Mouse (Mus musculus) frontal cortex, postnatal 14 days (tissue): ENCODE data around the gene Sez6.

Source experiments
- DNase-seq, 2 experiments: peaks; one replicate each; pipeline ENCODE4 v3.0.0; 2022; ENCODE audit warnings: low spot score in 2 of 2

The Sez6 gene

DNA sequence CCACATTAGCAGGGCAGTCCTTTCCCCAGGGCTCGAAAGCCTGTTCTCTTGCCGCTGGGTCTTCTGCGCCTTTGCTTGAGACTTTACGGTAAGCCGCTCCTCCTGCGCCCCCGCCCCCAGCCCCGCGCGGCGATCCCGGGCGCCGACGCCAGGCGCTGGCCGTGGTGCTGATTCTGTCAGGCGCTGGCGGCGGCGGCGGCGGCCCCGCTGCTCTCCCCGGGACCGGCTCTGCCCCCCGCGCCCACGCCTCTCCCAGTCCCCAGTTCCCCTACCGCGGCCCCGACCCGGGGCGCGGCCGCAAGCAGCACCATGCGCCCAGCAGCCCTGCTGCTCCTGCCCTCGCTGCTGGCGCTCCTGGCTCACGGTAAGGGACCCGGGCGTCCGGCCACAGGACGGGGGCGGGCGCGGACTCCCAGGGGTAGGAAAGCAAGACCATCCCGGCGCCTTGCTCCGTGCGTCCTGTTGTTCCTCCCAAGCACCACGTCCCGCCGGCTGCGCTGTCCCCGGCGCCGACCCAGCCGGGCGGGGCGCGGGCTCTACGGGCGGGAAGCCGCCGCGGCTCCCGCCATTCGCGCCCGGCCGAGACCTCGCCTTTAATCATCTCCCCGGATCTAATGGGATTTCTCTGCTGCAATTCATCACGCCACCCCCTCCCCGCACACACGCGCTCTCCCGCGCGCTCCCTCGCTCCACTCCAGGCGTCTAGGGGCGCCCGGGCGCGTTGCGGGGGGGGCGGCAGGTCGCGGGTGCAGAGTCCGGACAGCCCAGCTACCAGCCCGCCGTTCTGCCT lies at the start of gene Sez6:
Gene Sez6 (plus strand): TSS at position 50 of the 790 bp plus-strand sequence.
- DNase-seq, result peak; percentile 73 to 80

DNA sequence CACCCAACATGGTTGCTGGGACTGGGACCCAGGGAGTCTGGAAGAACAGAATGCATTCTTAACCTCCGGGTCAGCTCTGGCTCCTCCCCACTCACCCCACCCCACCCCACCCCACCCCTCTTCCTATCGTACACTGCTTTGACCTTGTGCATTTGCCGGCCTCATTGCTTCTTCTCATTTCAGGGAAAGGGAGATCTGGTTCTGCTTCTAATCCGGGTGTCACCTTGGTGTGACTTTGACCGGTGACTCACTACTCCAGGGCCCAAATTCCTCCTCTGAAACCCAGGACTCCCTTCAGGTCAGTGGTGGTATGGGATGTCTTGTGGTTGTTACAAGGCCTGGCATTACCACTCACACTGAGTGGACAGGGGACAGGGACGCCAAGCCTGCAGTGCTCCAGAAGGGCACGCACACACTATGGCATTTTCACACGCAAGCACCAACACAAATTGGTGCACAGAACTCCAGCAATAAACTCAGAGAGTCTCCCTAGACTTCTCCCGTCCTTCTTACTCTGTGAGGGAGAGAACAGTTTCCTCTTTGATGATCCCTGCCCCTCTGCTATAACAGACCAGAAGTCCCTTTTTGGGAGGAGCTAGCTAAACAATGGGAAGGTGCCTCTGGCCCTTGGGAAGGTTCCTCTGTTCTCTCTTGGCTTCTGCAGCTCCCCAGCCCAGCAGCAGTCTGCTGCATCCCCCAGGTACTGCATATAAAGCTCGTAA lies 45.9 kb upstream of the Sez6 start:
- no peak for DNase-seq

DNA sequence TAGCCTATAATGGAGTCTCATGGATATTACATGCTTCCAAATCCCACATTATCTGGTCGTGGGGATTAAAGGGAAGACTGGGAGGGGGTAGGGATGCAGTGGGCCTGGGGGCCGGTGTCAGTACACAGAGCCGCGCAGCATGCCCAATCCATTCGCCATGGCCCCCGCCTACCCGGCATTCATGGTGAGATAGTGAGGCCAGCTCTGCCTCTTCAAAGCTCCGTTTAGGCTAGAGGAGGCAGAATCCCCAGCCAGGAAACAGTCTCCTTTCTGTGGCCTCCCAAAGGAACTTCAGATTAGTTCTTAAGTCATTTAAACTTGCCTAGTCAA lies 45.4 kb upstream of the Sez6 start:
- DNase-seq, result no peak

DNA sequence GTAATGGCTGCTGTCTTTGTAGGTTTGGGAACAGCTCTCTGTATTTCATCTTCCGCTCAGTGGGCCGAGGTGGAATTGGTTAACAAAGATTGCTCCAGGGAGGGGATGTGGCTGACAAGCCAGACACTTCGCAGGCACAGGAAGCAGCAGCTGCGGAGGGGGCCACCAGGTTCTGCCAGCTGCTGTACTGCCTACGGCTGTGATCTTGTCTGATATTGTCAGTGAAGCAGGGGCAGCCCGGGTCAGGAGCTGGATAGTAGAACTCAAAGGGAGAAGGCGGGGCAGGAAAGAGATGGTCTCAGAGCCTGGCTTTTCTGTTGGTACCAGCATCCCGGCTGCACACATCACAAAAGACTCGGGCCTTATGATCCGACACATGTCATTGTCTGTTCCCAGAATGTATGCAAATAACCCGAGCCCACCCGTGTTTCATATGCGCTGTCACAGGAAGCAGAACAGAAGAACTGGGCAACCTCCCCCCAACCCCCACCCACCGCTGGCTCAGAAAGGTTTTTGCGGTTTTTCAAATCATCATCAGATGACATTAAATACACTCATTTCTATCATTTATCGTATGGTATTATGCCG lies 43.1 kb upstream of the Sez6 start:
- peak in 1 of 2 experiments; percentile 69 for DNase-seq

DNA sequence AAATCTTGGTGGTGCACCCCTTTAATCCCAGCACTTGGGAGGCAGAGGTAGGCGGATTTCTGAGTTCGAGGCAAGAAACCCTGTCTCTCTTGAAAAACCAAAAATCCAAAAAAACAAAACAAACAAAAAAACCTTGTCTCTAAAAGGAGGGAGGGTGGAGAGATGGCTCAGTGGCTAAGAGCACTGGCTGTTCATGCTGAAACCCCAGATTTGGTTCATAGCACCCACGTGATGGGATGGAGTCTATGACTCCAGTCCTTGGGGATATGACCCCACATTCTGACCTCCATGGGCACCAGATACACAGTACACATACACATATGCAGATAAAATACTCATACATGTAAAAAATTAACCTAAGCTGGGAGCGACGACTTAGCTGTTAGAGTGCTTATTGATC lies 41.8 kb upstream of the Sez6 start:
- DNase-seq, result no peak

DNA sequence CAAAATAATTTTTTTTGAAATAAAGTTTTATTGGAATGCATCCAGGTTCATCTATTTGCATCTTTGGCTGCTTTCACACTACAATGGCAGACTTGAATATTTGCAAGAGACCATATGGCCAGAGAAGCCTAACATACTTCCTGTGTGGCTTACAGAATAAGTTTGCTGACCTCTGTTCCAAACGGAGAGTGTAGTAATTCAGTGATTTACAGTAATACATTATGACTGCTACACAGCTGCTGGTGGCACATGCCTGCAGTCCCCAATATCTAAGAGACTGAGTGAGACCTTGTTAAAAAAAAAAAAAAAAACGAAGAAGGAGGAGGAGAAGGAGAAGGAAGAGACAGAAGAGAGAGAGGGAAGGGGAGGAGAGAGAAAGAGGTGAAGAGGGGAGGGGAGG lies 41.1 kb upstream of the Sez6 start:
- no peak for DNase-seq

DNA sequence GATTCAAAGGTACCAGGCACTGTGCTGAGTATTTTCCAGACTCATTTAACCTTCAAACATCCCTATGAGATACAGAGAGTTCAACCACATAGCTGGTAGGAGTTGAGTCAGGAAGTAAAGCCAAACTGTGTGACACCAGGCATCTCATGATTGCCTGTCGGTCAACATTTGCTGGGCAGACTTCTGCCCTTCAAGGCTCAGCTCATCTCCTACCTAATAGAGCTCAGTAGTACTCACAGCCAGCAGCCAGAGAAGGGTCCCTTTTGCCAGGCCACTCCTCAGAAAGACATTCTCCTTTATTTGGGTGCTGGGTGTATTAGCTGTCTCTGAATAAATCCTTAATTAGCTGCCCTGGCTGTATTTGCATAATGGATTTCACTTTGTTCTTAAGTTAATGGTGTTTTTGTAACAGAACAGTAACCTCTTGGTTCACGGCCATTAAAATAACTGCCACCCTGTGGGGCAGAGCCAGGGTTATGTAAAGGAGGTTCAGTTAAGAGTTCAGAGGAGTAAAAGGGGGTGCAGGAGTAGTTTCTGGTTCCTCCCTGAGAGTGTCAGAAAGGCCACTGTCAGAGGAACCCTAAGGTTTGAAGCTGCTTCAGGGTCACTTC lies 39.8 kb upstream of the Sez6 start:
- DNase-seq, result no peak

DNA sequence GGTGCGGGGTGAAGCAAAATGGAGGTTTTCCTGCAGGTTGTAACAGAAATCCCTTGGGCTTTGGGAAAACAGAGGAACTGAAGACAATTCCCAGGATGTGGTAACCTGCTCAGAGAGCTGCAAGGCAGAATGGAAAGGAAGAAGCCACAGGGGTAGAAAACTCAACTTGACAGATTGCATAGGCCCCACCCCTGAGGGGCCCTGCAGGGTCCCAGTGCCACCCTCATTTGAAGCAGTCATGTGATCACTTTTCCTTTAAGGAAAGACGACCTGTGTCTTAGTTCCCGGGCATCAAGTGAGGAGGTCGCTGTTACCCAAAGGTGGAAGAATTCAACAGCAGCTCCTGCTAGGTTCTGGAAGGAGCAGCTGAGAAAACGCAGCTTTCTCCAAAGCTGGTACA lies 37.7 kb upstream of the Sez6 start:
- DNase-seq, result no peak

DNA sequence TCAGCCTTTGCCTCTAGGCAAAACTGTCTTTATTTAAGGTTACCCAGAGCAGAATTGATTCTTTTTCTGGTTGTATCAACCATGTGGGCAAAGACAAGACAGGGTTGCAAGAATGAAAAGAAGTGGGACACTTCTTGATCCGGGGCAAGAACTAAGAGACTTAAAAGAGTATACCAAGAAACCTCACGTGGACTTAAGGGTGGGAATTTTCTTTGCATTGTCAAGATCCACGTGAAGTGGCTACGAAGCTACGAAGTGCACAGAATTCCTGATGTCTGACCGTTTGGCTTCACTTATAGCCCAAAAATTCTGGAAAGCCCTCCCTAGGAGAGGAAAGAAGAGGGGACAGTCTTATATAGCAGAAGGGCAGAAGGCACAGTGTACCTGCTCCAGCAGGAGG lies 37.3 kb upstream of the Sez6 start:
- no peak for DNase-seq

DNA sequence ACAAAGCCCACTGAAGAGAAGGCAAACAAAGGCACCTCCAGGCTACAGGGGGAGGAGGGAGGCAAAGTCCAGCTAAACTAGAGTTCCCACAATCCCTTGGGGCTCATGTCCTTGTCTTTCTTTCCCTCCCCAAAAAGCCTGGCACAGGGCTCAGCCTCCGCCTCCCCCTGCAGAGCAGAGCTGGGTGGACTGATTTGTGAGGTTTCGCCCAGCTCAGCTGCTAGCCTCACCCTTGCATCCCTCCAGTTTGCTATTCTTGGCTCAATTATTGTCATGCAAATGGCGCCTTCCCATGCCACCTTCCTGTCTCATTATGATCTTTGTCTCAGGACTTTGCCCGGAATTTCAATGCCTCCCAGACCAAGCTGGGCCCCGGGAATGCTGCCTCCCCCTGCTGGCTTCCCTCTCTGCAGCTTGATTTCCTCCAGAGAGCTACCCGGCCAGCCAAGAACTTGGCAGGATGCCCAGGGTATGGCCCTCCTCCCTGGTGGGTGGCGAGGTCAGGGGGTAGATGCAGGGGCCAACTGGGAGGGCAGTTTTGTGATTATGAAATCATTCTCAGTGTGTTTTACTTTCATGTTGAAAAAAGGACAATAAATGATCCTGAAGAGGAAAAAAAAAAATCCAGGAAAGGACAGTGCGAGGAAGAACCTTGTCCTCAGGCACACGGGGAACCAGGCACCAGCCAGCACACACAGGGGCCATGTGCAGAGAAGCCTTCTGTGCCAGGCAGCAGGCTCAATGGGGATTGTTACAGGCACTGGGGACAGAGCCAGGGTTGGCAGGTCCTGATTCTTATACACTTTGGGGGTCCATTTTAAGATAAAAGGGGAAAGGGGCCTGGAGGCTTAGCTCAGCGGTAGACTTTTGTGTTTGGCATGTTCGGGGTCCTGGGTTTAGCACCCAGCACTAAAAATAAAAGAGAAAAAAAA lies 36.5 kb upstream of the Sez6 start, which contains the start of gene Pipox:
Gene Pipox (minus strand): TSS at position 310 of the 932 bp plus-strand sequence.
- DNase-seq, result peak; percentile 70 to 82

DNA sequence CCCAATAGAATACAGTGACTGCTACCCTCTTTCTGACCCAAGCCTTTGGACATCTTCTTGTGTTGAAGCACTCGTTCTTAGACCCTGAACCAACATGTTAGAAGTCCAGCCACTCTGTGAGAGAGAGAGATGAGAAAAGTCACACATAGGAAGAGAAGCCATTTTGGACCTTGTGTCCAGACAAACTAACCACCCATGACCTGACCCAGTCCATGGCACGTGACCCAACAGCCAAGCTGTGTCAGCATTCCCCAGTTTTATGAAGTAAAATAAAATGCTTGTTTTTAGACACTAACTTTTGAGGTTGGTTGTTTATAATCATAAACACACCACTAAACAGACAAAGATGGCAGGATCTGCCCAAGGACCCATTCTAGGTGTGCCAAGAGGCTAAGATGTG lies 35.6 kb upstream of the Sez6 start:
- no peak for DNase-seq

DNA sequence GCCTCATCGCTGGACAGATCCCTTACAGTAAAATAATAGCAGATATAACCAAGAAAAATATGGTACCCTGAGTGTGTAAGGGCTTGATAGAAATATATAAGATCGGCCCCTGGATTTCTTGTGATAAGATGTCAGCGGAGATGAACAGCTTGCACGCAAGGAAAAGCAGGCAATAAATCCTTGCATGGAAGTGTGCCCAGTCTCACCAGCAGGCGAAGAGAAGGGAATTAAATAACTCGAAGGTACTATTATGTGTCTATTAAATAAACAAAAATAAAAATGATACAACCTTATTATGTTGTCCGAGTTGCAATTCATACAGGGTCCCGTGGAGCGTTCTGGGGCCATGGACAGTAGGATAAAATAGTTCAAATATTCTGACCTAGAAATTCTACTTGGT lies 34.6 kb upstream of the Sez6 start:
- no peak for DNase-seq

DNA sequence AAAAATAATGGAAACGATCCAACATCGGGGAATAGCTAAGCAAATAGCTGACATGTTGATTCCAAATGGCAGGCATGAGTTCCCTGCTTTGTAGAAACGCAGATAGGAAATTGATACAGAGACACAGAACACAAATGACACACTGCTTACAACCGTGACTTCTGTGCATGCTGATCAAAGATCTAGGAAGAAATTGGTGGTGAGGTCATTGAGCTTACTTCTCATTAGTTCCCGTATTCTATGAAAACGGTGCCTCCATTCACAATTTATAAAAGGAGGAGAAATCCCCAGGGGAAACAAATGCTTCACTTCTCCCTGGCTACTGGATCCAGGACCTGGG lies 34.1 kb upstream of the Sez6 start:
- no peak for DNase-seq

DNA sequence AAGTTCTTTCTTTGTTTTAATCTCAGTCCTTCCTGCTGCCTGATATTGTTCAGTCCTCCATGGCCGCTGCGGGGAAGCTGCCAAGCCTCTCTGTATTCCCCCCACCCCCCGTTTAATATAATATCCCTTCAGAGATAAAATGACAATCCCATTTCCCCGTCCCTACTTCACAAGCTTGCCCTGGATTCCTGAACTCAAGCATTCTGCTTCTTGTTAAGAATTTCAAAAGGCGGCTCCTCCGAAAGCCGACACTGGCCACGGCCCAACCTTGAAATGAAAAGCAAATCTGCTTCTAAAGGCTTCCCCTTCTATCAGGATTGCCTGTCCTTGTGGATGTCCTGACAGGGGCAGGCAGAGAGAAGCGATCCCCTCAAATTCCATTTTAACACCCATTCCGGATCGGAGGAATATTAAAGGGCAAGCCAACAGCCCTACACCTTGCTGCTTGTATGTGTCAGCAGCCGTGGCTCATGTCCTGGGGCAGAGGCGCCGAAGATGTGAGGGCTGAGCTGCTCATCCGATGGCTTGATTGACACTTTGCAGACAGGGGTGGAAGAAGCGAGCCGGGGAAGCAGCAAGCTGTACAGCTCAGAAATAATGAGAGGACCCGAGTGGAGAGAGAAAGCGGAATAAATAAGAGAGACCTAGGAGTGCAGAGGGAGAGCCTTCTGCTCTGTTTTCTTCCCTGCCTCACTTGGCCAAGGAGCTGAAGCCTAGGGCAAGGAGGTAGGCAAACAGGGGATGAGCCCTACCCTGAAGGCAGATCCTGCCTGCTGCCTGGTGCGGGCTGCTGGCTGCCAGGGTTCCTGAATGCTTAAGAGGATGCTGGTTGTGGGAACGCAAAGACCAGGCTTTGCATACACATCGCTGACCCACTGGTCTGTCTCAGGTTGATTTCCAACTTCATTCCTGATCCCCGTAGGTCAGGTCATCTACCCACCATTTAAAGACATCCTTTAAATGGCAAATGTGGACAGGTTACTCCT lies 33.5 kb upstream of the Sez6 start:
- no peak for DNase-seq

DNA sequence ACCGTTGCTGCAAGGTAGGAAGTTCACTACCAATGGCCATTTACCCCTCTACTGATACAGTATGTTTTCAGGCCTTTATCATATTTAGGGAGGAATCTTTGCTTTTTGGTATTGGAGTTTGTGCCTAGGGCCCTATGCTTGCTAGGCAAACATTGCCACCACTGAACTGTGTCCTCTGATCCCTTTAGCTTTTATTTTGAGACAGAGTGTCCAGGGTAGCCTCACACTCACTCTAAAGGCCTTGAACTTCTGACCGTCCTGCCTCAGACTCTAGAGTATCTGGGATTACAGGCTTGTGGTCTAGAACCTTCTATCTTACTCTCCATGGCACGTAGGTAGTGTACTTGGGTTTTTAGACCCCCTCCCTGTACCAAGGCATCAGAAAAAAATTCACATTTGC lies 30.4 kb upstream of the Sez6 start:
- no peak for DNase-seq

DNA sequence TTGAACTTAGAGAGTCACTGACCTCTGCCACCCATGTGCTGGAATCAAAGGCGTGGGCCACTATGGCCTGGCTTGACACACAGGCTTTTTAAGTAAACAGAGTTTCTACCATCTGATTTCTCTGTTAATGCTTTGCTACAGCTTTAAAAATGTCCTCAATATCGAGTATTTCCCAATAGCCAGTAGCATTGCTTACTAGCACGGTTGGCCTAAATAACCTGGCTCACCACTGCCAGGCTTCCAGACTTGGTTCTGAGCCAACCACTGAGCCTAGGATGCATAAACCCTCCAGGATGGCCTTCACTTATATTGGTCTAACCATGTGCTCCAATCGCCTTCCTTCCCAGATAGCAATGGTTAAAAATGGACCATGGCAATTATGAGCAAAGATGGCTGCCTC lies 29.9 kb upstream of the Sez6 start:
- DNase-seq, result no peak

DNA sequence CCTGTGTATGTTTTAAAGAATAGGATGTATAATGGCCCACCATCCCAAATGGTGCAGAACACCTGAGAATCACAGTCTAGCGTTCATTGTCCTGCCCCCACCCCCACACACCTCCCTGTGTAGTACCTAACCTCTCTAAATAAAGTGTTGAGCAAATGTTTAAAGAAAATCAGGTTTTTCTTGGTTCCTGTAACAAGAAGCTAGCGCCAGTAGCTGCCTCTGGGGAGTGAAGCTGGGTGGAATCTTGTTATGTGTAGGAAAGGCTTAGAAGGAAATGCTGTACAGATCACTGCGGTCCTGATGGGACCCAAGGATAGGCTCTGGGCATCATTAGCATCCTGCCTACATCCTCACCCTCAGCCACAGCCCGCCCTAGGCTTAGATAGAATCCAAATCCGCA lies 29.2 kb upstream of the Sez6 start:
- no peak for DNase-seq

DNA sequence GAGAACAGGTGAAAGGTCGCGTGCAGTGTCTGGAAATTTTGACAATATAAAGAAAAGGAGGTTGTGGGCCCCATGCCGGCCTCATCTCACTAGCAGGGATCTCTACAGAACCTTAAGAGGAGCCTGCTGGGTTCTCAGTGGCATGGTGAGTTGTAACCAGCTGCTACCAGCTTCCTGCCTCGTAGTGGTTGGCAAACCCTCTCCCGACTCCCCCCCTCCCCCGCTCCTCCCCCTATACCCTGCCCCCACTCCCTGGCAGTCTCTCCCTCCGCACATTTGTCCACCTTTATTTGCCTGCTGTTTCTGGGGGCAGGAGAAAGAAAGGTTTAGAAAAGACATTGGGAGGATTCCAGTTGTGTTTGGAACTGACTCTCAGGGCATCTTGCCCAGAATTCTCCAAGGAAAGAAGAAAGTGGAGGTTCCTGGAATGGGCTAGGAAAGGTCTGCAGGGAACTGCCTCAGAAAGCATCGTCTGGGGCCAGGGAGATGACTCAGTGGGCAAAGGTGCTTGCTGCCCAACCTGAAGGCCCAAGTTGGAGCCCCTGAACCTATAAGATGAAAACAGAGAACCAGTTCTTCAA lies 28.7 kb upstream of the Sez6 start:
- DNase-seq, result no peak

DNA sequence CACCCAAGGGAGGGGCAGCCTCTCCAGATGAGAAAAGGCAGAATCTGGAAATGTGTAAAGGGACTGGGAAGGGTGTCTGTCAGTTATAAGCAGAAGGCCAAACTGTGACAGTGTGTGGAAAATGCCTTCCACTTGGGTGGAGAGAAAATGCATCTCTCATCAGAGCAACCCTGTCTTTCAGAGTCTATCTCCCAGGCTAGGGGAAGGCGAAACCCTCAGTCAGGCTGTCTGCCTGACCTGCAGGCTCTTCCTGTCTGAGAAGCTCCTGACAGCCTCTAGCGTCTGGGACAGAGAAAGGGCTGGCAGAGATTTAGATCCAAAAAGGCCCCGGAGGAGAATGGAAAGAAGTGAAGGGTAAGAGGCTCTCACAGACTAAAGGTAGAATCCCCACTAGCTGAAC lies 26.8 kb upstream of the Sez6 start:
- no peak for DNase-seq

DNA sequence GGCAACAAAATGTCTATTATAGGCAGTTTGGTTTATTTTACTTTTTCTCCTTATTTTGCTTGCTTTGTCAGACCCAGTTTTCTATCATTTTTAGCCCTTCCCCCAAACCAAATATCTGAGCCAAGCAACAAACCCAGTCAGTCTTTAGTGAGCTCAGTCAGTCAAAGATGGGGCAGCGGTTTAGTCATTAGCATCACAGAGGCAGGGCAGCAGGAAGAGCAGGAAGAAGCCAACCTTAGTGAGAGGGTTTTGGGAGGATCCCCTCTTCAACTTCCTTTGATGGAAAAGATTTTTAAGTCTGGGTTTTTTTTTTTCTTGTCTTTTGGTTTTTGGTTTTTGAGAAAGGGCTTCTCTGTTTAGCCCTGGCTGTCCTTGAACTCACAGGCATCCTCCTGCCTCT lies 25.9 kb upstream of the Sez6 start:
- DNase-seq, result no peak
